Mouse (Mus musculus) heart, adult 2 months (tissue): ENCODE measurements around the gene L3mbtl4.

Experiments
- CTCF ChIP-seq: fragments of 200-600 bp; IDR thresholded peaks from 2 replicates; pipeline ENCODE4 v1.8.1; 2022; ENCODE audit warnings: antibody characterized with exemption, mild to moderate bottlenecking, moderate library complexity
- EP300 ChIP-seq: fragments of 200-500 bp; IDR thresholded peaks from 2 replicates; pipeline ENCODE4 v1.6.1; 2011; ENCODE audit warnings: low read depth, low read length, control low read depth; ENCODE audit not compliant: insufficient read depth

- TF ChIP-seq CTCF (no peak), EP300 (no peak)
Observed at GRCm38 (mm10) chr17:68607691-68608090, 334.1 kb downstream of the L3mbtl4 start.
